ENCODE assay signal across 15 mouse cellular contexts in genomic region chr17:46051356-46051755, GRCm38 (mm10). TPM values are rescaled to one million over a fixed set of nuclear protein-coding genes. Genes with fewer than 3 reads are reported as not detected.
DNase-seq lines count a peak whose midpoint lies in the region; ATAC-seq lines count a peak whose summit lies in the region.
"Had no signal": no experiment of that assay in that cellular context is flagged by ENCODE, and none has a peak within 500 bp of the region (broad histone marks: within the 10 kb centered on the region; RNA-seq: fewer than 3 reads in every experiment).

No protein-coding gene starts in this region.

- H3K4me1 ChIP-seq in kidney, embryonic 15.5 days, result peaks cover 42% of the 10 kb centered on the region
- H3K4me1 ChIP-seq in intestine, embryonic 15.5 days (replicated peaks), result peaks cover 13% of the 10 kb centered on the region; the same call in 1 of the 2 replicates

- H3K36me3 ChIP-seq in kidney, embryonic 15.5 days, result no peaks in the 10 kb centered on the region
- H3K36me3 ChIP-seq in intestine, embryonic 15.5 days, result no peaks in the 10 kb centered on the region
- H3K36me3 ChIP-seq: embryonic facial prominence, embryonic 13.5 days; G1E; liver, embryonic 12.5 days; midbrain, embryonic 12.5 days had no signal

- 0 out of 2 replicates have a peak overlapping the region, but pooled peaks have one; percentile 10 for H3K27ac ChIP-seq in kidney, embryonic 15.5 days
- no peak overlapping the region for H3K27ac ChIP-seq in intestine, embryonic 15.5 days
- H3K27ac ChIP-seq: embryonic facial prominence, embryonic 13.5 days; liver, embryonic 12.5 days; midbrain, embryonic 12.5 days had no signal

- no peak overlapping the region for H3K4me2 ChIP-seq in kidney, embryonic 15.5 days
- H3K4me2 ChIP-seq in intestine, embryonic 15.5 days (replicated peaks), result no peak overlapping the region
- H3K4me2 ChIP-seq: embryonic facial prominence, embryonic 13.5 days; liver, embryonic 12.5 days; midbrain, embryonic 12.5 days had no signal

- no peaks in the 10 kb centered on the region for H3K27me3 ChIP-seq in kidney, embryonic 15.5 days
- H3K27me3 ChIP-seq in intestine, embryonic 15.5 days (replicated peaks), result no peaks in the 10 kb centered on the region
- H3K27me3 ChIP-seq: embryonic facial prominence, embryonic 13.5 days; liver, embryonic 12.5 days; midbrain, embryonic 12.5 days had no signal

- no peak overlapping the region for H3K4me3 ChIP-seq in kidney, embryonic 15.5 days (replicated peaks)
- no peak overlapping the region for H3K4me3 ChIP-seq in intestine, embryonic 15.5 days (replicated peaks)
- H3K4me3 ChIP-seq: embryonic facial prominence, embryonic 13.5 days; liver, embryonic 12.5 days; midbrain, embryonic 12.5 days; myocyte had no signal

- peak; percentile 70 for DNase-seq in gastrocnemius, adult 18-20 months (ENCODE audit: low spot score)
- no peak for DNase-seq in gastrocnemius, postnatal 10 days
- no peak for DNase-seq in kidney, postnatal 4 days
- peak; percentile 29 for DNase-seq in cerebellum, adult 8-10 months
- no peak for DNase-seq in left cerebral cortex, postnatal 14 days (ENCODE audit: low spot score in 2 of 2)
- DNase-seq: layer of hippocampus, adult 9-11 months; thymus, postnatal 25 days had no signal

- no peak for ATAC-seq in kidney, embryonic 15.5 days (replicated peaks; ENCODE audit: low FRiP score)
- peak; percentile 51; the same call in 1 of the 2 replicates for ATAC-seq in intestine, embryonic 15.5 days
- ATAC-seq: inflammation-experienced regulatory T-cells, adult 6 months; liver, embryonic 12.5 days had no signal

- H3K9me3 ChIP-seq in kidney, embryonic 15.5 days (replicated peaks), result 0 out of 2 replicates have a peak, but pooled peaks cover 4% of the 10 kb centered on the region
- H3K9me3 ChIP-seq in intestine, embryonic 15.5 days, result no peaks in the 10 kb centered on the region
- H3K9me3 ChIP-seq: midbrain, embryonic 12.5 days had no signal

- intact Hi-C loops in left cerebral cortex, postnatal 14 days (cut with DNase I), result no loop called here

- WGBS in kidney, embryonic 15.5 days, result 66% methylated on average over 5 of the region's 5 CpGs
- WGBS in intestine, embryonic 15.5 days, result 55% methylated on average over 5 of the region's 5 CpGs

- no peak overlapping the region for H3K9ac ChIP-seq in kidney, embryonic 15.5 days
- no peak overlapping the region for H3K9ac ChIP-seq in intestine, embryonic 15.5 days
- H3K9ac ChIP-seq: liver, embryonic 12.5 days; midbrain, embryonic 12.5 days had no signal

RNA-seq across cellular contexts. Expression of gene Vegfa, which starts 19.2 kb away (rescaled TPM):
- total RNA-seq in gastrocnemius, adult 18-20 months (2021), result 100 to 1,000 TPM in 1 of 2 experiments, 10 to 100 TPM in 1; 90.0 to 204 TPM
- total RNA-seq in gastrocnemius, postnatal 10 days (2021), result 100 to 1,000 TPM in 1 of 2 experiments, 10 to 100 TPM in 1; 73.8 to 125 TPM
- polyA plus RNA-seq in kidney, embryonic 15.5 days (2015; fragmentation: Nextera tagmentation; extraction: Ambion mirVana), result 5.9 and 6.6 TPM in 2 replicates
- polyA plus RNA-seq in intestine, embryonic 15.5 days (2015; fragmentation: Nextera tagmentation; extraction: Ambion mirVana), result 3.6 and 4.7 TPM in 2 replicates
- total RNA-seq in left cerebral cortex, postnatal 14 days (2021), result 10 to 100 TPM; 88.1 to 94.7 TPM
- polyA plus RNA-seq: inflammation-experienced regulatory T-cells, adult 6 months had no signal

RNA-seq across cellular contexts. Expression of gene Mrps18a, which starts 59.4 kb away (rescaled TPM):
- 10 to 100 TPM; 86.2 to 99.1 TPM for total RNA-seq in gastrocnemius, adult 18-20 months (2021)
- total RNA-seq in gastrocnemius, postnatal 10 days (2021), result 10 to 100 TPM; 62.6 to 63.8 TPM
- polyA plus RNA-seq in kidney, embryonic 15.5 days (2015; fragmentation: Nextera tagmentation; extraction: Ambion mirVana), result 154 and 155 TPM in 2 replicates
- 153 and 158 TPM in 2 replicates for polyA plus RNA-seq in intestine, embryonic 15.5 days (2015; fragmentation: Nextera tagmentation; extraction: Ambion mirVana)
- 10 to 100 TPM; 79.0 to 83.1 TPM for total RNA-seq in left cerebral cortex, postnatal 14 days (2021)

Comparison
In these comparisons a context has a peak if more than half of its experiments do, and no peak if none do; other contexts are left out.
1. DNase-seq: peak in gastrocnemius, adult 18-20 months (single experiment) and cerebellum, adult 8-10 months (single experiment); none in gastrocnemius, postnatal 10 days (single experiment), kidney, postnatal 4 days (0 of 2) and left cerebral cortex, postnatal 14 days (0 of 2).